Mouse (Mus musculus) spleen, adult 18-20 months (tissue): ENCODE measurements around the gene Nt5c2.

Source experiments
- DNase-seq, 2 experiments: peaks; one replicate each; pipeline ENCODE4 v3.0.0; 2022; ENCODE audit warnings: mixed read lengths in 2 of 2

The Nt5c2 gene

GRCm38 (mm10) chr19:46875790-46876189, 139.2 kb downstream of the Nt5c2 start:
- DNase-seq: peak; percentile 63 to 83

GRCm38 (mm10) chr19:46873924-46874323, 141.0 kb downstream of the Nt5c2 start:
- no peak for DNase-seq

GRCm38 (mm10) chr19:46871651-46872050, 143.3 kb downstream of the Nt5c2 start:
- DNase-seq: no peak

- DNase-seq: no peak
These were observed 143.9 kb downstream of the Nt5c2 start for GRCm38 (mm10) chr19:46871096-46871495.

GRCm38 (mm10) chr19:46869526-46869925, 145.4 kb downstream of the Nt5c2 start:
- peak; percentile 63 to 83 for DNase-seq

- DNase-seq: no peak
These were observed 145.9 kb downstream of the Nt5c2 start for GRCm38 (mm10) chr19:46869049-46869448.

GRCm38 (mm10) chr19:46865381-46865780, 149.6 kb downstream of the Nt5c2 start:
- no peak for DNase-seq

- DNase-seq: no peak
These were observed 150.1 kb downstream of the Nt5c2 start for GRCm38 (mm10) chr19:46864731-46865331.

- no peak for DNase-seq
These were observed 150.9 kb downstream of the Nt5c2 start for GRCm38 (mm10) chr19:46864079-46864478.

GRCm38 (mm10) chr19:46863236-46863927, 151.6 kb downstream of the Nt5c2 start:
- no peak for DNase-seq

GRCm38 (mm10) chr19:46862556-46862955, 152.4 kb downstream of the Nt5c2 start:
- no peak for DNase-seq

GRCm38 (mm10) chr19:46858200-46858599, 156.8 kb downstream of the Nt5c2 start:
- DNase-seq: no peak

- DNase-seq: no peak
These were observed 157.5 kb downstream of the Nt5c2 start for GRCm38 (mm10) chr19:46857277-46857989.

- no peak for DNase-seq
These were observed 158.2 kb downstream of the Nt5c2 start for GRCm38 (mm10) chr19:46856780-46857179.

GRCm38 (mm10) chr19:46856232-46856631, 158.7 kb downstream of the Nt5c2 start:
- no peak for DNase-seq

GRCm38 (mm10) chr19:46849443-46849997, 165.4 kb downstream of the Nt5c2 start:
- DNase-seq: no peak

GRCm38 (mm10) chr19:46848381-46849268, 166.3 kb downstream of the Nt5c2 start:
- no peak for DNase-seq

GRCm38 (mm10) chr19:46846459-46846858, 168.5 kb downstream of the Nt5c2 start:
- DNase-seq: no peak

GRCm38 (mm10) chr19:46846056-46846455, 168.9 kb downstream of the Nt5c2 start:
- no peak for DNase-seq

GRCm38 (mm10) chr19:46843030-46843429, 171.9 kb downstream of the Nt5c2 start:
- DNase-seq: no peak

GRCm38 (mm10) chr19:46841016-46841415, 173.9 kb downstream of the Nt5c2 start:
- DNase-seq: no peak

GRCm38 (mm10) chr19:46837290-46838079, 177.5 kb downstream of the Nt5c2 start:
- no peak for DNase-seq
